Mouse (Mus musculus) CD4-positive, CD25-positive, alpha-beta regulatory T cell, adult 4 months (primary cell): ENCODE measurements around the gene Tmem129. TPM values are rescaled to one million over a fixed set of nuclear protein-coding genes. Genes with fewer than 3 reads are reported as not detected.

Source experiments
- ATAC-seq: one replicate; pipeline ENCODE4 v1.8.0; 2017
- polyA plus RNA-seq, 2 experiments: library from polyadenylated mRNA; unstranded; fragments of 100-300 nt; shearing (Covaris generic); gene quantifications; one replicate each; pipeline ENCODE4 v1.2.1; 2017

The Tmem129 gene
- polyA plus RNA-seq, 2 experiments from 2014 or later = 33.7 to 42.9 TPM

DNA sequence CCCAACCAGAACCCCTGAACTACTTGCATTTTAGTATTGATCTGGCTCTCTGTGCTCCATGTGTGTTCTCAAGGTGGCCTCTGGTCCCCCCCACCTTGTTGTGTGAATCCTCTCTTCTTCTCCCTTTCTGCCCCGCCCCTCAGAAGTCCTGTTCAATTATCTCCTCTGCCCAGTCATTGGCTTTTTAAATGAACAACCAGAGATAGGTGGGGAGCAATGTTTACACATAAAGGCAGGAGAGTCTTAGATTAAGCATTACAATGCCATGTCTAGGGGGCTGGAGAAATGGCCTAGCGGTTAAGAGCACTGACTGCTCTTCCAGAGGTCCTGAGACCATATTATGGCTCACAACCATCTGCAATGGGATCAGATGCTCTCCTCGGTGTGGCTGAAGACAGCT lies 22.9 kb downstream of the Tmem129 start:
- no peak for ATAC-seq

DNA sequence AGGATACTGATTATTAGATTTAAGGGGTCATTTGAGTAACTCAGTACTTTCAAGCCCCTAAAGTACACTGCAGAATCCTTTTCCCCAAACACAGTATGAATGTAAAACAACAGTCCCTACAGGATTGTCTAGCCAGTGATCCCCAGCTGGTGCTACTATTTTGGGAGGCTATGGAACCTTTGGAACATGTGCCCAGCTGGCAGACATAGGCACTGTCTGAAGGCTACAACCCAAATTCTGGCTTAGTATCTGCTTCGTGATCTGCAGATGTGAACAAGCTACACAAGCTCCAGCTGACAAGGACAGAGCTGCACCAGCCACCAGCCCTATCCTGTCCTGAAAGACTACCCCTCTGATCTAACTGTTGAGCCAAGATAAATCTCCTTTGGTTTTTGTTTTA lies 25.7 kb downstream of the Tmem129 start:
- no peak for ATAC-seq

DNA sequence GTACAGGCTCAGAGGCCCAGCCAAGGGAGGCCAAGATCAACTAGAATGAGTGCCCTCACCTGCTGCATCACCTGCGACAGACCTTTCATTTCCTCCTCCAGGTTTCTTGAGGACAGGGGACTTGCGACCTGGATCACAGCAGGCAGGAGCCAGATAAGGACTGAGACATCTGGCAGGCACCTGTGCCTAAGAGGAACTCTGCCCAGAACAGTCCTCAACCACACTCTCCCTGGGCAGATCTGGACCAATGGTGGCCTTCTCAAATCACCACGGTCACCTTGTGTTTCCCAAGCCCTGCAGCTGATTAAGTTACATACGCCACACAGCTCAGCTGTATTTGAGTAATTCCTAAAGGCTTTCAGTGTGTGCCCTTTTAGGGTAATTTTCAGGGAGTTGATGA lies 27.6 kb downstream of the Tmem129 start:
- no peak for ATAC-seq

DNA sequence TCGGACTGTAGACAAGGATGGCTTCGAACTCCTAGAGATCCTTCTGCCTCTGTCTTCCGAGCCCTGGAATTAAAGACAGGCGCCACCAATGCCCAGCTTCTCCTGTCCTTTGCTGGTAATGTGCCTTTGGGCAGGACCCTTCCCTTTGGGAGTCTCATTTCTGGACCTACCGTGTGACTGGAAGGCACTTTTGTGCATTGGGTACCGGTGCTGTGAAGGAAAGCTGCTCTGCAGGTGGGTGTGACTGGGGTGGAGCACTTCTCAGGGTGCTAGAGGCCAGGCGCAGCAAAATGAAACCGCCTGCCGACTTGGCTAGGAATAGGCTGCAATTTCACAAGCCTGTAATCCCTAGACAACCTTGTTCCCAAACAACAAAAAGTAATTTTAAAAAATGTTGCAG lies 28.2 kb downstream of the Tmem129 start:
- peak; percentile 11 for ATAC-seq

DNA sequence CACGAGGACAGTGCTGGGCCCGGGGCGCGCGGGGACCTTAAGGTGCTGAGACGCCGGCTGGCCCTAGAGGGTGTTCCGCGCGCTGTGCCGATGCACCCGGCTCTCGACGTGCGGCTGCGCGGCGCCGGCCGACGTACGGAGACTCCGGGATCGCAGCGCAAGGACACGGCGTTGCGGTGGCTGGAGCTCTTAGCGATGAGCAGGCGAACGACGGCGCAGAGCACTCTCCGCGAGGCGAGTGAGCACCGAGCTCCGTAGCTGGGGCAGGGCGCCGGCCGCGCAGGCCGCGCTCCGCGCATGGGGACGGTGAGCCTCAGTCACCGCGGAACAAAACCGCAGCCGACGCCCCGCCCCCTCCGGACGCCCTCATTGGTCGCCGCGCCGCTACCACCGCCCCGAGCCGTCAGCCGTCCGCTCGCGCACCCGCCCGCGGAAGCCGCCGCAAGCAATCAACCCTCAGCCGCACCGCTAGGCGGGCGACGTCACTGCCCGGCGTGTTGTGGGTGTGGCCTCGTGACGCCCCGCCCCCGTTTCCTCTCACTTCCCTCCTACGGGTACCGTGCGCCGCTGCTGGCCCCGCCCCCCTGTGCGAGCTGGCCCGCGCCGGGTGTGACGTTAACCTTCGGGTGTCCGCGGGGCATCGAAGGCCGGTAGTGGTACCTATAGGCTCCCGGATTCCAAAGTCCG lies 28.8 kb downstream of the Tmem129 start, which contains the start of the genes Fam53a and Gm9903:
Gene Fam53a (minus strand): TSS at position 335 of the 687 bp plus-strand sequence.
Gene Gm9903 (plus strand): TSS at position 625 of the 687 bp plus-strand sequence.
- ATAC-seq = peak; percentile 89

DNA sequence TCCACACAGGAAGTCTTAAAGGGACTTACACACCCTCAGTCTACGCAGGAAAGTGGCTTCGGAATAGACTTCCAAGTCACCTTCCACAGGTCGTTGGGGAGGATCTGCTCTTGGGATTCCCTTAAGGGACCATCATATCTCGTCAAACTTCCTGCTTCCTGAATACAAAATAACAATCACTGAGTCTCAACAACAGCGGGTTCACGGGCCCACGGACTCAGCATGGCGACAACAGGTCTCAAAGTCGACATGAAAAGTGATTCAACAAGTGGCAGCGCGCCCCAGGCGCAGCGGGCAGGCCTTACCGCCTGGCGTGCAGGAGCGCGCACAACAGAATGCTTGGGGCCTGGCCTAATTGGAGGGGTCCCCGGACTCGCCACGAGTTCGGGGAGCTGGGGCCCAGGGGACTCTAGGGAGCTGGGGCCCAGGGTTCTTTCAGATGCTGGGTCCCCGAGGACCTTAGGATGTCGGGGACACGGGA lies 29.4 kb downstream of the Tmem129 start:
- peak; percentile 37 for ATAC-seq

DNA sequence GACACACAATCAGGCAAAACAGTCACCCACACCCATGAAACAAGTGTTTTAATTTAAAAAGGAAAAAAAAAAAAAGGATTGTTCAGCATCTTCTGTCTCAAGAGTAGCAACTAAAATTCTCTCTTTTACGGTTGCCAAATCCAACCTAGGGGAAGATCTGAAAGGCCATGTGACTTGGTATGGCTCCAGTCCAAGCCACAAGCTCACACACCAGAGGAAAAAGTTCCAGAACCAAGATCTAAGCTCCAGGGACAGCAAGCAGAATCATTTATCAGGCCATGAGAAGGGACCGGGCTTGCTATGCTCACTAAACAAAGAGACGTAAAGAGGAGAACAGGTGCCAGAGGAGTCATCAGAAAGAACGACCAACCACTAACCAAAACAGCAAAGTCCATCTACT lies 30.2 kb downstream of the Tmem129 start:
- no peak for ATAC-seq

DNA sequence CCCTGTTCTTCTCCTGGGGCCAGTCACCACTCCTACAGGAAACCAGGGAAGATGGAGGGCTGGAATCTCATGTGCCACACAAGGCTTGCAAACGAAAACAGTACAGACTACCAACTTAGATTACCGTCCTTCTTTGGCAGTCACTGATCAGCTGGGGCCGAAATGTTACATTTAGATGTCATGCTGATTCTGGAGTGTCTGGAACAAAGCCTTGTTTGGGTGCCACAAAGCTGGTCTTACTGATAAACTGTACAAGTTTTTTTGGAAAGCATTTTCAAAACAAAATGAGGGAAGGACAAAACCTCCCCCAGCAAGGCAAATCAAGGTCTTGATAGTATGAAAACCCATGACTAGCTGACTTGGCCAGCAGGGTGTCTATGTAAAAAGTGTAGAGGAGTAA lies 34.5 kb downstream of the Tmem129 start:
- ATAC-seq = no peak

DNA sequence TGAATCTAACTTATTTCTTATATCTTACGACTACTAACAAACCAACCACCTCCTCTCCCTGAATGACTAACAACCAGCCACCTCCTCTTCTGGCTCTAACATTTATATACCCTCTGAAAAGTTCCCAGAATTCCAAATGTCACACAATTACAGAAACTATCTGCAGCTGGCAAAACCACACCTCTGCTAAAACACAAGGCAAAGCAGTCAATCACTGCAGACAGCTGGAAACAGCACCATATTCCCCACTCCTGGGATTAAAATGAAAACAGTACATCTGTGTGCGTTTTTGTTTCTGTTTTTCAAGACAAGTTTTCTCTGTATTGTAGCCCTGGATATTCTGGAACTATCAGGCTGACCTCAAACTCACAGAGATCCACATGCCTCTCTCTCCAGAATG lies 35.5 kb downstream of the Tmem129 start:
- no peak for ATAC-seq

DNA sequence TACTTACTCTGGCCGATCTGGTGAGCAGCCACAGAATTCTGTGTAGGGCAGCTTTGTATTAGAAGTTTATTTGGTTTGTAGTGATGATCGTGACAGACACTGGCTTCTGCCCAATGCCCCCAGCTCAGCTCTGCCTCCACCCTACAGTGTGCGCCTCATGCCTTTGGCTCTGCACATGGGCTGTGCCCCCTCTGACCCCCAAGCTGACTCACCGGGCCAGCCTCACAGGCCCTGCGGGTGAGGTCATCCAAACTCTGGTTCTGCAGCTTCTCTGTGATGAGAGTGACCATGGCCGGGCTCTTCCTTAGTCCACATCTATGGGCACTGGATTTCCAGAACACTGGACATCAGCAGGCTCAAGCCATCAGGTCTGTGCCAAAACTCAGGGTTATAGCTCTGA lies 43.8 kb downstream of the Tmem129 start:
- no peak for ATAC-seq

DNA sequence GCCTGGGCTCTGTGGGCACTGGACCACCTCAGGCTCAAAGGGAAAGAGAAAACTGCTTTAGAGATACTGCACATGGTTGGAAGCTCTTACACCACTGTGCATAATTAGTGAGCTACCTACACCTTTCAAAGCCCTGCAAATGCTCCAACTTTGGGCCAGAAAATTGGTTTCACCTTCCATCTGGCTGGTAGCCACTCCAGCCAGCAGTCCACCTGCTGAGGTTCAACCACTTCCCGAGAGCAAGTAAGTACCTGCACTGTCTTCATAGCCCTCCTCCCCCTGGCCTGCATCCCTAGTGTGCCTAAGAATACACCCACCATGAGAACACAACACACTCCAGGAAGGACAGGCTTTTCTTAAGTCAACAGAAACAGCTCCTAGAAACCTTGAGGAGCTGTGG lies 46.4 kb downstream of the Tmem129 start:
- ATAC-seq = no peak

DNA sequence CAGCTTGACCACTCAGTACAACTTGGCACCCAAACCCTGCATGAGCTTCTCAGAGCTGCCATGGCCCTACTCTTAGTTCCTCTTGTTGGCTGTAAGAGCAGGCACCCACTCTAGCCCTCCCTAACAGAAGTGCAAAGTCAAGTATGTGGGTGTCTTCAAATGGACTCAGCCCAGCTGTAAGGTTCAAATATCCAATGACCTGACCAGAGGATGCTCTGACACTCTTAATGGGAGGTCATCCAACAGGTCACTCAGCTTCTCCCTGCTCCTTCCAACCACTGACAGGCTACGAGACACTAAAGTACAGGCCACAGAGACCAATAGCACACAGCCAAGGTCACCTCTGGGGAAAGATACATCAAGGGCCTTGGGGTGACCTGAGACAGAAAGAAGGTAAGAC lies 49.0 kb downstream of the Tmem129 start:
- no peak for ATAC-seq

DNA sequence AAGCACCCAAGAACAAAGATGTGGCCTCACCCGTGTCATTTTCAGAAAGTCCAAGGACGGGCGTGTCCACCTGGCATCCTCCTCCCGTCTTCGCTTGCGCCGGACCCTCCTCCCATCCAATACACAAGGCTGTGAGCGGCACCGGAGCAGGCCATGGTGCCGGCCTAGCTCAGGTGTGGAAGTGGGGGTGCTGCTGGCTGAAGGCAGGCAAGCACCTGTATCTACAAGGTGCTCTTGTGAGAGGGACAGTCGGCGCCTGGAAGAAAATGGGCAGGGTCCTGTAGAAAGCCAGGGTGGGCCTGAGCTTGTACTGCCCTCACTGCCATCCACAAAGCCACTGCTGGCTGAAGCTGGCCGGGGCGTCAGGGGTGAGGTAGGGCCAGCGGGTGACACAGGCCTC lies 50.8 kb downstream of the Tmem129 start:
- no peak for ATAC-seq

DNA sequence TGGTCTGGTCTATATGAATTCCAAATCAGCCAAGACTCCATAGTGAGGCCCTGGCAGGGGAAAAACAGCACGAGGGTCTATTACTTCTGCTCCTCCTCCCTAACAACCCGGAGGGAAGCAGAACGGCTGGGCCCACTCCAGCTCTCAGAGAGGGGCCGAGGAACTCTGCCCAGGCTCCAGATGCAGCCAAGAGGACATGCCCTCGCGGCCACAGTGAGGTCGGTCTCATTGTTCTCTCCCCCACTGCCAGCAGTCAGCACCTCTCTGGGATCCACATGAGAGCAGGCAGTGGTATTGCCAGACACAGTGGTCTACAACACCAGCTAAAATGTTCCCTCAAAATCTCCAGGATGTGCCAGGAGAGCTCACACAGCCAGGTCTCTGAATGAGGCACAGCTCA lies 51.6 kb downstream of the Tmem129 start:
- ATAC-seq = no peak

DNA sequence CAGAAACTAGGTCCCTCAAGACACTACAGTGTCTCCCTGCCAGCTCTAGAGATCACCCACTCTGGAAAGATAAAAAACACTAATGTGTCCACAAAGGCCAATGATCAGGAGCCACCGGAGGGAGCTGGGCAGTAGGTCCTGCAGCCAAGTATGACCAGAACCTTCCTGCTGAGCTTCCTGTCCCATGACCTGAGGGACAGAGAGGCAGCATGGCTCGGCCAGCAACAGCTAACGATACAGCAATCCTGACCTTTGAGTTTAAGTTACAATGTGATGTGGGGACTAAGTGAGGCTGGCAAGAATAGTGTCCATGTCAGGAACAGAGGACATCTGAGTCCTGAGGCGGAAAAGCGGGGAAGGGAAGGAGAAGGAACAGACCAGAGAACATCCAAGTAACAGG lies 52.9 kb downstream of the Tmem129 start:
- ATAC-seq = no peak

Other genes with a start within 250 kb of the Tmem129 start
- not detected for gene Nkx1-1, start 224.4 kb downstream of the Tmem129 start, polyA plus RNA-seq
- 10 to 100 TPM; 19.9 to 23.5 TPM for gene Fam53a, start 28.8 kb downstream of the Tmem129 start, polyA plus RNA-seq
- 1 to 10 TPM in 1 of 2 experiments, not detected in 1; 1.6 TPM for gene Gm9903, start 28.5 kb downstream of the Tmem129 start, polyA plus RNA-seq
- 100 to 1,000 TPM; 123 to 141 TPM for gene Slbp, start 5.8 kb downstream of the Tmem129 start, polyA plus RNA-seq
- gene Tacc3, start 288 bp downstream of the Tmem129 start, polyA plus RNA-seq = 10 to 100 TPM; 18.2 to 32.2 TPM
- gene Fgfr3, start 63.3 kb upstream of the Tmem129 start, polyA plus RNA-seq = not detected
- gene Letm1, start 124.4 kb upstream of the Tmem129 start, polyA plus RNA-seq = 10 to 100 TPM; 15.9 to 17.5 TPM
- gene Nsd2, start 162.3 kb upstream of the Tmem129 start, polyA plus RNA-seq = 10 to 100 TPM; 12.0 to 13.0 TPM